Mouse (Mus musculus): ENCODE results near the gene Sirpa.

GRCm38 (mm10) chr2:129633077-129633732 lies 40.6 kb downstream of the Sirpa start:
- TF ChIP-seq CTCF (conservative IDR thresholded peaks at IDR 0.05; ENCODE audit: insufficient read depth, insufficient read length, low read depth, low read length): no peak
- no peak for TF ChIP-seq POLR2A (IDR thresholded peaks at IDR 0.05; ENCODE audit: low read depth, low read length)
